In the genomic region with DNA sequence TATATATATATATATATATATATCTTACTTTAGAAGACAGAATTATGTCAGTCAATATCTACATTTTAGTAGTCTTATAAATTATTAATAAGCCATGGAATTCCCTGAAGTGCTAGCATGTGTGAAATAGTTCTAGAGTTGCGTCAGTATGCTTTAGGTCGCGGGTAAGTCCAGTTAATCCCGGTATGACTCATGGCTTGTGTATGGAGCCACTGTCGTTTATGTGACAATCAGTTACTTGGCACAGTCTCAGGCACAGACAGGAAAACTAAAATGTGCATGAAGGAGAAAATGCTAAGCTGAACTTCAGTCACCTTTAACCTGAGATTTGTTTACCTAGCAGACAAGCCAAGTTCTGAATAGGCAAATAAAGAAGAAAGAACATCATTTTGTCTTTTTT, we compare ENCODE assay signal across 20 mouse cellular contexts.
DNase-seq lines count a peak whose midpoint lies in the region; ATAC-seq and TF ChIP-seq lines count a peak whose summit lies in the region.
"Had no signal": no experiment of that assay in that cellular context is flagged by ENCODE, and none has a peak within 500 bp of the region (broad histone marks: within the 10 kb centered on the region; RNA-seq: fewer than 3 reads in every experiment).

No protein-coding gene starts in this region.

- ATAC-seq in heart, embryonic 15.5 days (replicated peaks; ENCODE audit: insufficient number of reproducible peaks, insufficient read depth, low FRiP score, low read depth) = 0 out of 2 replicates have a peak, but pooled peaks have one; percentile 64
- ATAC-seq in lung, embryonic 14.5 days (ENCODE audit: insufficient read depth) = 0 out of 2 replicates have a peak, but pooled peaks have one; percentile 56
- ATAC-seq: forebrain, embryonic 15.5 days had no signal

- H3K4me3 ChIP-seq in heart, embryonic 15.5 days = no peak overlapping the region
- H3K4me3 ChIP-seq in lung, embryonic 14.5 days (ENCODE audit: low read depth, low read length) = no peak overlapping the region
- no peak overlapping the region for H3K4me3 ChIP-seq in lung, adult 2 months (replicated peaks; ENCODE audit: extremely low read depth, low read depth, low read length)
- no peak overlapping the region for H3K4me3 ChIP-seq in C2C12 (ENCODE audit: insufficient read depth, poor library complexity, severe bottlenecking)
- H3K4me3 ChIP-seq: forebrain, embryonic 15.5 days; hindbrain, embryonic 13.5 days; layer of hippocampus, adult 2 months; left cerebral cortex, adult 2 months; neural tube, embryonic 13.5 days had no signal

- no peaks in the 10 kb centered on the region for H3K79me3 ChIP-seq in C2C12 (ENCODE audit: low read depth)

- no peaks in the 10 kb centered on the region for H3K27me3 ChIP-seq in heart, embryonic 15.5 days
- H3K27me3 ChIP-seq in lung, embryonic 14.5 days (ENCODE audit: insufficient read depth, low read length) = no peaks in the 10 kb centered on the region
- no peaks in the 10 kb centered on the region for H3K27me3 ChIP-seq in C2C12 (ENCODE audit: control insufficient read depth, insufficient read depth, insufficient read length)
- H3K27me3 ChIP-seq: forebrain, embryonic 15.5 days; hindbrain, embryonic 13.5 days; neural tube, embryonic 13.5 days had no signal

- no peaks in the 10 kb centered on the region for H3K36me3 ChIP-seq in heart, embryonic 15.5 days
- H3K36me3 ChIP-seq in lung, embryonic 14.5 days (ENCODE audit: insufficient read depth) = no peaks in the 10 kb centered on the region
- no peaks in the 10 kb centered on the region for H3K36me3 ChIP-seq in C2C12 (ENCODE audit: control insufficient read depth, insufficient read depth)
- H3K36me3 ChIP-seq: forebrain, embryonic 15.5 days; hindbrain, embryonic 13.5 days; neural tube, embryonic 13.5 days had no signal

- DNase-seq in heart, adult 9 months (ENCODE audit: low spot score in 2 of 2) = no peak
- peak; percentile 54 for DNase-seq in lung, embryonic 14.5 days
- DNase-seq in lung, adult 2 months = no peak
- DNase-seq in fat pad, adult 2 months (ENCODE audit: extremely low read depth, low read depth, low spot score) = peak; percentile 72
- no peak for DNase-seq in urinary bladder, postnatal 10 days (ENCODE audit: low spot score)
- DNase-seq in testis, postnatal 10 days (ENCODE audit: low spot score) = no peak
- DNase-seq: B cell, adult 2 months; cerebellum, adult 9-11 months; embryo, embryonic 11 days; right cerebral cortex, postnatal 4 days; thymus, adult 2 months had no signal

- no peak for TF ChIP-seq POLR2A in lung, adult 2 months (IDR thresholded peaks at IDR 0.05; ENCODE audit: borderline replicate concordance, extremely low read depth, low read depth, low read length)

- H3K79me2 ChIP-seq in C2C12 (ENCODE audit: control insufficient read depth, insufficient read depth) = no peaks in the 10 kb centered on the region

- H3K4me1 ChIP-seq in heart, embryonic 15.5 days (replicated peaks) = peaks cover 5% of the 10 kb centered on the region
- H3K4me1 ChIP-seq in lung, embryonic 14.5 days (ENCODE audit: insufficient read depth) = no peaks in the 10 kb centered on the region
- no peaks in the 10 kb centered on the region for H3K4me1 ChIP-seq in lung, adult 2 months (ENCODE audit: control insufficient read depth, insufficient read depth, low read length)
- H3K4me1 ChIP-seq: forebrain, embryonic 15.5 days; hindbrain, embryonic 13.5 days had no signal

- no peaks in the 10 kb centered on the region for H3K9me3 ChIP-seq in heart, embryonic 15.5 days (replicated peaks)
- H3K9me3 ChIP-seq in lung, embryonic 14.5 days (ENCODE audit: low read depth, low read length) = no peaks in the 10 kb centered on the region
- H3K9me3 ChIP-seq: forebrain, embryonic 15.5 days; hindbrain, embryonic 13.5 days; neural tube, embryonic 13.5 days had no signal

- no peak for TF ChIP-seq CTCF in lung, embryonic 14.5 days (IDR thresholded peaks at IDR 0.05; ENCODE audit: low read depth)
- no peak for TF ChIP-seq CTCF in lung, adult 2 months (IDR thresholded peaks at IDR 0.05; ENCODE audit: insufficient read depth, low read length)
- TF ChIP-seq CTCF in C2C12 (IDR thresholded peaks at IDR 0.05; ENCODE audit: control insufficient read depth, insufficient read depth, insufficient read length) = no peak

- no peak overlapping the region for H3ac ChIP-seq in C2C12 (ENCODE audit: control insufficient read depth, insufficient read length, low read depth)

- H3K9ac ChIP-seq in heart, embryonic 15.5 days = no peak overlapping the region
- no peak overlapping the region for H3K9ac ChIP-seq in lung, embryonic 14.5 days
- H3K9ac ChIP-seq: forebrain, embryonic 15.5 days; hindbrain, embryonic 13.5 days; neural tube, embryonic 13.5 days had no signal

- no peak overlapping the region for H3K4me2 ChIP-seq in heart, embryonic 15.5 days
- no peak overlapping the region for H3K4me2 ChIP-seq in lung, embryonic 14.5 days
- H3K4me2 ChIP-seq: forebrain, embryonic 15.5 days; hindbrain, embryonic 13.5 days; midbrain, embryonic 11.5 days; neural tube, embryonic 13.5 days had no signal

- WGBS in heart, embryonic 15.5 days = 25% methylated on average over 5 of the region's 5 CpGs
- 47% methylated on average over 5 of the region's 5 CpGs for WGBS in lung, embryonic 14.5 days
- WGBS in lung, adult 2 months = 17% methylated on average over 5 of the region's 5 CpGs

- H3K27ac ChIP-seq in heart, embryonic 15.5 days = peak overlapping the region; percentile 38; the same call in 1 of the 2 replicates
- H3K27ac ChIP-seq in lung, embryonic 14.5 days (ENCODE audit: low read depth) = no peak overlapping the region
- H3K27ac ChIP-seq: forebrain, embryonic 15.5 days; hindbrain, embryonic 13.5 days; layer of hippocampus, adult 2 months; left cerebral cortex, adult 2 months; macrophage; neural tube, embryonic 13.5 days had no signal

TF ChIP-seq in C2C12, 6 proteins besides CTCF, POLR2A, EP300 and RAD21:
- TF ChIP-seq FOSL1 (IDR thresholded peaks at IDR 0.05; ENCODE audit: insufficient read depth, low read length, poor library complexity, severe bottlenecking) = peak; percentile 64
- no peak for TF ChIP-seq USF1 (IDR thresholded peaks at IDR 0.05; ENCODE audit: low read depth)
- TF ChIP-seq MYOD1 (IDR thresholded peaks at IDR 0.05; ENCODE audit: control insufficient read depth, insufficient read length, low read depth) = no peak
- no peak for TF ChIP-seq MYOG (IDR thresholded peaks at IDR 0.05; ENCODE audit: control insufficient read depth, extremely low read depth, insufficient read length)
- peak; percentile 80 for TF ChIP-seq CEBPB (IDR thresholded peaks at IDR 0.05; ENCODE audit: low read depth)
- no peak for TF ChIP-seq MAX (IDR thresholded peaks at IDR 0.05)

Comparison
In these comparisons a context has a peak if more than half of its experiments do, and no peak if none do; other contexts are left out.
1. DNase-seq: peak in lung, embryonic 14.5 days (single experiment) and fat pad, adult 2 months (single experiment); none in heart, adult 9 months (0 of 2), lung, adult 2 months (single experiment), urinary bladder, postnatal 10 days (single experiment) and testis, postnatal 10 days (single experiment).